Mouse (Mus musculus): ENCODE data around the gene Cox10.

Cox10 gene

GRCm38 (mm10) chr11:63913936-63914335, 165.3 kb downstream of the Cox10 start:
- in situ Hi-C loops (cut with MboI), result no loop called here

Data from mature B cell (primary cell).